Mouse (Mus musculus): ENCODE data around the gene Gm42688. TPM values are rescaled to one million over a fixed set of nuclear protein-coding genes. Genes with fewer than 3 reads are reported as not detected.

Gene Gm42688
- polyA plus RNA-seq, 1 experiment from 2014 or later, result 4.9 TPM

GRCm38 (mm10) chr6:83098411-83098810, 3.0 kb upstream of the Gm42688 start:
- no peak for ATAC-seq
- H3K9ac ChIP-seq (replicated peaks; ENCODE audit: low read depth, low read length), result no peak overlapping the region
- H3K9me3 ChIP-seq (ENCODE audit: control insufficient read depth, low read length), result no peaks in the 10 kb centered on the region
- H3K4me1 ChIP-seq (replicated peaks; ENCODE audit: control insufficient read depth, insufficient read depth, low read length), result peaks cover 15% of the 10 kb centered on the region
- H3K4me3 ChIP-seq (replicated peaks; ENCODE audit: low read length), result no peak overlapping the region
- no peak overlapping the region for H3K27ac ChIP-seq (ENCODE audit: low read length)
- 70% methylated on average over 2 of the region's 2 CpGs for WGBS
- no peaks in the 10 kb centered on the region for H3K36me3 ChIP-seq (ENCODE audit: control insufficient read depth, insufficient read depth)
- H3K27me3 ChIP-seq (replicated peaks; ENCODE audit: control insufficient read depth, insufficient read depth, low read length), result peaks cover 7% of the 10 kb centered on the region
- H3K4me2 ChIP-seq (ENCODE audit: low read length), result no peak overlapping the region

GRCm38 (mm10) chr6:83101688-83102556, 505 bp downstream of the Gm42688 start:
- no peaks in the 10 kb centered on the region for H3K9me3 ChIP-seq (ENCODE audit: control insufficient read depth, low read length)
- peak overlapping the region; percentile 75 for H3K4me3 ChIP-seq (replicated peaks; ENCODE audit: low read length)
- peaks cover 16% of the 10 kb centered on the region for H3K4me1 ChIP-seq (replicated peaks; ENCODE audit: control insufficient read depth, insufficient read depth, low read length)
- peak overlapping the region; percentile 80 for H3K27ac ChIP-seq (ENCODE audit: low read length)
- under 1% methylated on average over 74 of the region's 74 CpGs for WGBS
- H3K9ac ChIP-seq (replicated peaks; ENCODE audit: low read depth, low read length), result peak overlapping the region; percentile 85
- peak; percentile 73 for ATAC-seq
- peaks cover 7% of the 10 kb centered on the region; the same call in 1 of the 2 replicates for H3K27me3 ChIP-seq (replicated peaks; ENCODE audit: control insufficient read depth, insufficient read depth, low read length)
- H3K36me3 ChIP-seq (ENCODE audit: control insufficient read depth, insufficient read depth), result no peaks in the 10 kb centered on the region
- peak overlapping the region; percentile 98 for H3K4me2 ChIP-seq (ENCODE audit: low read length)

- peaks cover 23% of the 10 kb centered on the region for H3K4me1 ChIP-seq (replicated peaks; ENCODE audit: control insufficient read depth, insufficient read depth, low read length)
- 40% methylated on average over 11 of the region's 11 CpGs for WGBS
Measured at GRCm38 (mm10) chr6:83103130-83103650, 1.8 kb downstream of the Gm42688 start.

GRCm38 (mm10) chr6:83104158-83104557, 2.7 kb downstream of the Gm42688 start:
- WGBS, result 50% methylated on average over 4 of the region's 4 CpGs
- H3K9ac ChIP-seq (replicated peaks; ENCODE audit: low read depth, low read length), result no peak overlapping the region
- no peak overlapping the region for H3K27ac ChIP-seq (ENCODE audit: low read length)
- ATAC-seq, result peak; percentile 51
- H3K27me3 ChIP-seq (replicated peaks; ENCODE audit: control insufficient read depth, insufficient read depth, low read length), result peaks cover 4% of the 10 kb centered on the region; the same call in 1 of the 2 replicates
- H3K4me1 ChIP-seq (replicated peaks; ENCODE audit: control insufficient read depth, insufficient read depth, low read length), result peaks cover 28% of the 10 kb centered on the region
- no peaks in the 10 kb centered on the region for H3K9me3 ChIP-seq (ENCODE audit: control insufficient read depth, low read length)
- no peak overlapping the region for H3K4me3 ChIP-seq (replicated peaks; ENCODE audit: low read length)
- H3K36me3 ChIP-seq (ENCODE audit: control insufficient read depth, insufficient read depth), result no peaks in the 10 kb centered on the region
- no peak overlapping the region for H3K4me2 ChIP-seq (ENCODE audit: low read length)

More at GRCm38 (mm10) chr6:83103130-83103650, 1.8 kb downstream of the Gm42688 start:
- ATAC-seq, result no peak
- H3K4me3 ChIP-seq (replicated peaks; ENCODE audit: low read length), result peak overlapping the region; percentile 75
- peak overlapping the region; percentile 85 for H3K9ac ChIP-seq (replicated peaks; ENCODE audit: low read depth, low read length)
- peak overlapping the region; percentile 98 for H3K4me2 ChIP-seq (ENCODE audit: low read length)
- H3K27ac ChIP-seq (ENCODE audit: low read length), result no peak overlapping the region
- peaks cover 7% of the 10 kb centered on the region; the same call in 1 of the 2 replicates for H3K27me3 ChIP-seq (replicated peaks; ENCODE audit: control insufficient read depth, insufficient read depth, low read length)
- no peaks in the 10 kb centered on the region for H3K9me3 ChIP-seq (ENCODE audit: control insufficient read depth, low read length)
- no peaks in the 10 kb centered on the region for H3K36me3 ChIP-seq (ENCODE audit: control insufficient read depth, insufficient read depth)

- WGBS, result 32% methylated on average over 12 of the region's 13 CpGs
- Histone ChIP-seq H3K9ac (replicated peaks; ENCODE audit: low read depth, low read length) (peak overlapping the region; percentile 93; the same call in 1 of the 2 replicates), H3K9me3 (ENCODE audit: control insufficient read depth, low read length) (no peaks in the 10 kb centered on the region)
Measured at GRCm38 (mm10) chr6:83107566-83108400, 6.4 kb downstream of the Gm42688 start.

GRCm38 (mm10) chr6:83108762-83109668, 7.6 kb downstream of the Gm42688 start, which contains the start of gene Mrpl53:
Gene Mrpl53 (plus strand): TSS chr6:83109040.
- WGBS, result under 1% methylated on average over 76 of the region's 76 CpGs

More at GRCm38 (mm10) chr6:83107566-83108400, 6.4 kb downstream of the Gm42688 start:
- no peaks in the 10 kb centered on the region for H3K27me3 ChIP-seq (replicated peaks; ENCODE audit: control insufficient read depth, insufficient read depth, low read length)
- H3K36me3 ChIP-seq (ENCODE audit: control insufficient read depth, insufficient read depth), result no peaks in the 10 kb centered on the region
- H3K4me1 ChIP-seq (replicated peaks; ENCODE audit: control insufficient read depth, insufficient read depth, low read length), result peaks cover 28% of the 10 kb centered on the region
- peak overlapping the region; percentile 96 for H3K4me3 ChIP-seq (replicated peaks; ENCODE audit: low read length)
- H3K4me2 ChIP-seq (ENCODE audit: low read length), result peak overlapping the region; percentile 96
- H3K27ac ChIP-seq (ENCODE audit: low read length), result peak overlapping the region; percentile 72; the same call in 1 of the 2 replicates
- no peak for ATAC-seq

GRCm38 (mm10) chr6:83111510-83112136, 10.2 kb downstream of the Gm42688 start:
- Histone ChIP-seq H3K4me3 (replicated peaks; ENCODE audit: low read length) (no peak overlapping the region), H3K4me2 (ENCODE audit: low read length) (no peak overlapping the region), H3K9me3 (ENCODE audit: control insufficient read depth, low read length) (no peaks in the 10 kb centered on the region), H3K9ac (replicated peaks; ENCODE audit: low read depth, low read length) (no peak overlapping the region), H3K27me3 (replicated peaks; ENCODE audit: control insufficient read depth, insufficient read depth, low read length) (no peaks in the 10 kb centered on the region), H3K27ac (ENCODE audit: low read length) (no peak overlapping the region), H3K36me3 (ENCODE audit: control insufficient read depth, insufficient read depth) (no peaks in the 10 kb centered on the region), H3K4me1 (replicated peaks; ENCODE audit: control insufficient read depth, insufficient read depth, low read length) (peaks cover 36% of the 10 kb centered on the region)
- 94% methylated on average over 4 of the region's 4 CpGs for WGBS
- no peak for ATAC-seq

More at GRCm38 (mm10) chr6:83108762-83109668, 7.6 kb downstream of the Gm42688 start, which contains the start of gene Mrpl53:
- H3K27ac ChIP-seq (ENCODE audit: low read length), result peak within 1 kb of the TSS; percentile 72
- peak within 1 kb of the TSS; percentile 96 for H3K4me2 ChIP-seq (ENCODE audit: low read length)
- H3K4me3 ChIP-seq (replicated peaks; ENCODE audit: low read length), result peak within 1 kb of the TSS; percentile 96
- H3K36me3 ChIP-seq (ENCODE audit: control insufficient read depth, insufficient read depth), result no peaks in the 10 kb centered on the region
- no peaks in the 10 kb centered on the region for H3K27me3 ChIP-seq (replicated peaks; ENCODE audit: control insufficient read depth, insufficient read depth, low read length)
- peak; percentile 79 for ATAC-seq
- no peaks in the 10 kb centered on the region for H3K9me3 ChIP-seq (ENCODE audit: control insufficient read depth, low read length)
- H3K9ac ChIP-seq (replicated peaks; ENCODE audit: low read depth, low read length), result peak within 1 kb of the TSS; percentile 93
- H3K4me1 ChIP-seq (replicated peaks; ENCODE audit: control insufficient read depth, insufficient read depth, low read length), result peaks cover 20% of the 10 kb centered on the region

Measured in forebrain, embryonic 16.5 days (tissue).